Mouse (Mus musculus) brain, embryonic 14.5 days (tissue): ENCODE measurements around the gene 1700113H08Rik.

Source experiments
- CTCF ChIP-seq: fragments of 200-500 bp; IDR thresholded peaks from 2 replicates; pipeline ENCODE4 v1.5.1; 2012; ENCODE audit warnings: inconsistent platforms, mild to moderate bottlenecking, moderate library complexity, borderline replicate concordance; ENCODE audit not compliant: insufficient read depth, insufficient read length; ENCODE audit errors: extremely low read depth
- POLR2A ChIP-seq: fragments of 200-500 bp; IDR thresholded peaks from 2 replicates; pipeline ENCODE4 v1.6.1; 2012; ENCODE audit warnings: mild to moderate bottlenecking, inconsistent platforms, borderline replicate concordance; ENCODE audit not compliant: poor library complexity, insufficient read depth, insufficient read length, severe bottlenecking; ENCODE audit errors: extremely low read depth

GRCm38 (mm10) chr10:87018876-87019275 lies 39.0 kb upstream of the 1700113H08Rik start:
- no peak for TF ChIP-seq CTCF
- TF ChIP-seq POLR2A = no peak
